Comparison of ENCODE assay signal across 8 mouse cellular contexts in the genomic region with DNA sequence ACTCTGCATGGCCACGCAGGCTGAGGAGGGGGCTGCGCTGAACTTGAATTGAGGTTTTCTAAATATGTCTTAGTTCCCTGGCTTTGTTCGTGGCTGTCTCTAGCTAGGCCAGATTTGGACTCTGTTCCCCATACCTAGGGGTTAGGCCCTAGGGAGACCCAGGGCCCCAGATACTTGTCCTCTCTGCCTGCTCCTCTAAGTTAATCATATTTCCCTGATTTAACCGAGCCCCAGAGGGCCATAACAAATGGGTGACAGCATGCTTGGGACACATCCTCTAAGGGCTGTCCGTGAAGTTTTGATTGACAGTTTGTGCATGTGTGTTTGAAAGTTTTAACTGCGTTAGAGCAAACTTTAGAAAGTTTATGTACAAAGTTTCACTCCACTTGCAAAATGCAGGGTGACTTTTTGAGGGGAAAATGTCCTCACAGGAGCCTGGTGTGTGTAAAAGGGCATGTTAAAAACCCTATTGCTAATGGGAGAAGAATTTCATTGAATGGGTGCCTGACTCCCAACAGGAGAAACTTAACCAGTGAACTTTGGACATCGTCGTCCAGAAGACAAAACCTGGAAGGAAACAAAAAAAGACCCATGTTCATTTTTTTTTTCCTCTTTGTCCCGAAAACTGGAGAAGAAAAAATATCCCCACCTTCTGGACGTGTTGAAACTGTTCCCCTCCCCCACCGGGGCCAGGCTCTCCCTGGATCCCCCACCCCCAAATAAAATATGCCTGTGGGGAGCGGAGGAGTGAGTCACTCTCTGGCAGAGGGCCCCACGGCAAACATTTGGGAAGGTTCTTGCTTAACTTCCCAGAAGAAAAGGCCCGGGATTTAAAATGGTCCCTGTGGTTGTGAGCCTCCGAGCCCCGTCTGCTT. TPM values are rescaled to one million over a fixed set of nuclear protein-coding genes. Genes with fewer than 3 reads are reported as not detected.
DNase-seq lines count a peak whose midpoint lies in the region; ATAC-seq and TF ChIP-seq lines count a peak whose summit lies in the region.

No protein-coding gene starts in this region.

- DNase-seq in cerebellum, adult 11-12 months, result peak; percentile 39
- no peak for DNase-seq in cerebellum, postnatal 4 days (ENCODE audit: low spot score in 2 of 2)
- DNase-seq in adrenal gland, adult 2 months, result peak; percentile 85
- peak; percentile 64 for DNase-seq in gastrocnemius, postnatal 10 days
- DNase-seq in hindbrain, postnatal 0 days (ENCODE audit: low spot score), result peak; percentile 61
- peak; percentile 33 for DNase-seq in ovary, postnatal 10 days (ENCODE audit: low spot score)
- no peak for DNase-seq in spleen, postnatal 4 days (ENCODE audit: low spot score in 2 of 2)

- H3K27me3 ChIP-seq in hindbrain, postnatal 0 days (ENCODE audit: insufficient read depth, low read length), result no peaks in the 10 kb centered on the region
- H3K27me3 ChIP-seq in liver, embryonic 15.5 days, result peaks cover 64% of the 10 kb centered on the region

- WGBS in hindbrain, postnatal 0 days, result 9% methylated on average over 16 of the region's 16 CpGs
- 29% methylated on average over 16 of the region's 16 CpGs for WGBS in liver, embryonic 15.5 days (ENCODE audit: insufficient replicate concordance)

- no peaks in the 10 kb centered on the region for H3K36me3 ChIP-seq in hindbrain, postnatal 0 days (ENCODE audit: insufficient read depth, low read length)
- H3K36me3 ChIP-seq in liver, embryonic 15.5 days (replicated peaks), result no peaks in the 10 kb centered on the region; the same call in 1 of the 2 replicates

- ATAC-seq in hindbrain, postnatal 0 days, result no peak
- ATAC-seq in liver, embryonic 15.5 days (ENCODE audit: insufficient read depth), result no peak

- no peaks in the 10 kb centered on the region for H3K9me3 ChIP-seq in hindbrain, postnatal 0 days (ENCODE audit: low read length)
- H3K9me3 ChIP-seq in liver, embryonic 15.5 days (replicated peaks), result no peaks in the 10 kb centered on the region

- H3K4me3 ChIP-seq in hindbrain, postnatal 0 days (ENCODE audit: low read length), result peak overlapping the region; percentile 82
- peak overlapping the region; percentile 69 for H3K4me3 ChIP-seq in liver, embryonic 15.5 days (replicated peaks)

- peaks cover 22% of the 10 kb centered on the region for H3K4me1 ChIP-seq in hindbrain, postnatal 0 days (ENCODE audit: insufficient read depth, low read length)
- H3K4me1 ChIP-seq in liver, embryonic 15.5 days (replicated peaks), result peaks cover 60% of the 10 kb centered on the region

- H3K9ac ChIP-seq in hindbrain, postnatal 0 days (replicated peaks; ENCODE audit: low read length), result peak overlapping the region; percentile 80
- H3K9ac ChIP-seq in liver, embryonic 15.5 days, result peak overlapping the region; percentile 66; the same call in 1 of the 2 replicates

- TF ChIP-seq CTCF in hindbrain, postnatal 0 days (IDR thresholded peaks at IDR 0.05; ENCODE audit: low read depth), result no peak

- peak overlapping the region; percentile 81 for H3K4me2 ChIP-seq in hindbrain, postnatal 0 days (ENCODE audit: low read depth, low read length)
- peak overlapping the region; percentile 82 for H3K4me2 ChIP-seq in liver, embryonic 15.5 days

- H3K27ac ChIP-seq in hindbrain, postnatal 0 days, result peak overlapping the region; percentile 83
- peak overlapping the region; percentile 72 for H3K27ac ChIP-seq in liver, embryonic 15.5 days (replicated peaks)

RNA-seq across cellular contexts. Expression of a gene that starts 1.1 kb away (rescaled TPM):
- total RNA-seq in adrenal gland, adult 2 months (2021), result 10 to 100 TPM in 1 of 2 experiments, 1 to 10 TPM in 1; 7.6 to 20.6 TPM
- polyA plus RNA-seq in adrenal gland, adult 2 months (2012; rRNA removed), result 17.2 and 23.7 TPM in 2 replicates
- 10 to 100 TPM; 17.2 to 17.5 TPM for total RNA-seq in gastrocnemius, postnatal 10 days (2021)
- 27.5 and 29.4 TPM in 2 replicates for total RNA-seq in hindbrain, postnatal 0 days (2014; rRNA removed)
- 65.3 and 75.1 TPM in 2 replicates for polyA plus RNA-seq in hindbrain, postnatal 0 days (2015; fragmentation: Nextera tagmentation; extraction: Ambion mirVana)
- polyA plus RNA-seq in liver, embryonic 15.5 days (2015; fragmentation: Nextera tagmentation; extraction: Ambion mirVana), result 36.2 and 37.3 TPM in 2 replicates

Comparison
In these comparisons a context has a peak if more than half of its experiments do, and no peak if none do; other contexts are left out.
1. DNase-seq: peak in cerebellum, adult 11-12 months (single experiment), adrenal gland, adult 2 months (single experiment), gastrocnemius, postnatal 10 days (single experiment), hindbrain, postnatal 0 days (single experiment) and ovary, postnatal 10 days (single experiment); none in cerebellum, postnatal 4 days (0 of 2) and spleen, postnatal 4 days (0 of 2).